Mouse (Mus musculus): ENCODE results near the gene Fez2.

Gene Fez2

DNA sequence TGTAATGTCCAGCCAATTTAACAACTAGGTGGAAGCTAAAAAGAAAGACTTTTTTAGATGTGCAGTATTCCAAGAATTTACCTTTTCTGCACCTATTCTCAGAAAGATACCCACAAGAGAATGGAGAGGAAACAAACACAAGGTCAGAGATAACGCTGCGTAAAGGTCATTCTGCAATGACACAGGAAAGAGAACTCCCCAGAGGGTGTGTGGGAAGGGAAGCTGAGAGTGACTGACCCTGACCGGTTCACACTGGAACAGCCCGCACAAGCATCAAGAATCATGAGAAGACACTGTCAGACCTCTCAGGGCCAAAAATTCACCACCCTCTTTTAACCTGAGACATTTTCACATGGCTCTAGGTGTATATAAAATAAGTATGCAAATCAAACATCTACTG is 10.4 kb downstream of the Fez2 start:
- DNase-seq: no peak

GRCm38 (mm10) chr17:78406854-78407253 is 11.1 kb downstream of the Fez2 start:
- no peak for DNase-seq

DNA sequence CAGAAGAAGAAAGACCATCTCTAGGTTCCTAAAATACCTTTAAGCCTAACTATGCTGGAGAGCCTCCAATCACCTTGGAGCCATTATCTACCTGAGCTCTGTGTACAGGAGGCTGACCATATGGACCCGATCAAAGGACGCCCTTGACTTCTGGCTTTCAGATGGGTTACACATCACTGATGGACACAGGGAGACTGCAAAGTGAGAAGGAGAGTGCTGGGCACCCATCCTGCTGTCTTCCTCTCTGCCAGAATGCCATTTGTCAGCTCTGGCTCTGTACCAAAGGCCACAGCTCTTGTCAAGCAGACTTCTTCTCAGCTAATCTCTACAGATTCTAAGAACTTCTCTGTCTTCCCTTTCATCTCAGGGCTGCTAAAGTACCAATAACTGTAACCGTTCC is 12.6 kb downstream of the Fez2 start:
- peak; percentile 88 to 91 for DNase-seq

GRCm38 (mm10) chr17:78403804-78404203 is 14.1 kb downstream of the Fez2 start:
- DNase-seq: no peak

DNA sequence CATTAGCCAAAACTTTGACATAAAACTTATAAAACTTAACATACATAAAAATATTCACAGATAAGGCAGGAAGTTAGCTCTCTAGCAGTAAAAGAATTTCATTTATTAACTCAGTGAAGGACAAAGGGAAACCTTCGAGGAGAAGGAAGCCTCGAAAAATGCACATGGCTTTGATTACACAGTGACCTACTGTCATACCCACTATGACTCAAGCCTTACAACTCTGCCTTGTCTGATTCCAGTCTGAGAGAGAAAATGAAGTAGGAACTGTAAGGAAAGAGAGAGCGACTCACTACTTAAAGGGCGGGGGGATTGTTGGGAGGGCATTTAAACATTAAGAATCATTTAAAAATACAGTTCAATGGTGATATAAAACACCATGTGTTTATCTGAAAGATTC is 14.7 kb downstream of the Fez2 start:
- DNase-seq: no peak

GRCm38 (mm10) chr17:78402174-78402573 is 15.8 kb downstream of the Fez2 start:
- DNase-seq: no peak

GRCm38 (mm10) chr17:78401713-78402112 is 16.2 kb downstream of the Fez2 start:
- peak; percentile 87 to 90 for DNase-seq

GRCm38 (mm10) chr17:78401311-78401710 is 16.6 kb downstream of the Fez2 start:
- no peak for DNase-seq

- DNase-seq: no peak
These were observed 17.7 kb downstream of the Fez2 start for GRCm38 (mm10) chr17:78400130-78400840.

GRCm38 (mm10) chr17:78392401-78393087 is 25.4 kb downstream of the Fez2 start:
- DNase-seq: no peak

DNA sequence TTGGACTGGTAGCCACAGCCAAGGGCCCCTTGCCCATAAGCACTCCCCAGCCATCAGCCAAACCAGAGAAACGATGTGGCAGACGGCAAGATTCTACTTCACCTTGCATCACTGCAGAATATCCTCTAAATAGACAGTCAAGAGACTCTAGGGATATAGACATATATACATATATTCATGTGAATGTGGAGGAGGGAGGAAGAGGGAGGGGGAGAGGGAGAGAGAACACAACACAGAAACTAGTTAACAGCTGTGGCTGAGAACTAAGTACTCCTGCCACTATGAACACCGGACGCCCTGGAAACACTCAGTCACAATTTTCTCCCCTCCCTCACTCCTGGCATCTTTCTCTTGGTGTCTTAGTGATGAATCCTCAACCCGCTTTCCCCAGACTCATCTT is 28.4 kb downstream of the Fez2 start:
- no peak for DNase-seq

DNA sequence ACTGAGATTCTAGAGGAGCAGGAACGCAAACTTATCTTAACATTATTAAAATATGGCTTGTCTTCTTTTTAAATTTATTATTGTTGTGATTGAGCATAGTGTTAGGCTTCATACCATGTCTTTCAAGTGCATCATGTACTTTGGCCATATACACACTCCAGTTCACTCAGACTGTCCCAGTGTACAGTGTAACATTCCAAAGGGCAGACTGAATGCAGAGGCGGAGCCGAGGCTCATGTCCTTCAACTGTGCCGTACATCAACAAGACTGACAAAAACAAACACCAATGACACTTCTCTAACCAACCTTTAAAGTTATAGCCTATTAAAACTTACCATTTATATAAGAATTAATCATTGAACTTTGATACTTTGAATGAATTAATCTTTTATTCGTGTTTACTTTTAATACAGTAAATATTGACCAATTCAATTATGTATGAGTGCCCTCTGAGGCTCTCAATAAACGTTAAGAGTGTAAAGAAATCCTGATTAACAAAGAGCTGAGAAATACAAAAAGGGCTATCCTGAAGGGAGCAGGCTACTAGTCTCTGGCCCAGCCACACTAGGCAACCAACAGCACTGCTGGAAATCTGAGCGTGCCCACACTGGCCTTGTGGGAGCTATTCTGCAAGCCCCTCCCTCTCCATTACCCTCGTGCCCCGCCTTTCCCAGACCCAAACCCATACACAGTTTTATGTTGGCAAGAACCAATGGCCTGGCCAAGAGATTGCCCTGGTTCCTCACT is 29.7 kb downstream of the Fez2 start:
- DNase-seq: no peak

DNA sequence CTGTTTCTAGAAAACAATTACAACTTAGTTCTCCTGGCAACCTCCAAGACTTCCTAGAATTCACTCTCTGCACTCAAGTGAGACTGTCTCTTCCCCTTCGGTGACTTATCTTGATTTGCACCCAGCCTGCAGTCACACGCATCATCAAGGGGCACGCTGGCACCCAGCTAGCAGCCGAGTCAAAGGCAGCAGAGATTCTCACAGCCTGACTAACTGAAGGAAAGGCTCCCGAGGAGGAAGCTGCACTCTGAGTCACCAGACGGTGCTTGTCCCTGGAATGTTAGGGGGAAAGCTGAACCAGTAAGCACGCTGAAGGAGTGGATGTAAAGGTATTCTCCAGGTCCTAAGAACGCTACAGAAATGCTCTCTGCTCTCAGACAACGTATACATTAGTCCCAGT is 30.3 kb downstream of the Fez2 start:
- DNase-seq: no peak

GRCm38 (mm10) chr17:78382321-78382720 is 35.6 kb downstream of the Fez2 start:
- DNase-seq: no peak

GRCm38 (mm10) chr17:78379730-78380245 is 38.2 kb downstream of the Fez2 start:
- no peak for DNase-seq

- no peak for DNase-seq
These were observed 38.7 kb downstream of the Fez2 start for GRCm38 (mm10) chr17:78379079-78379729.

- DNase-seq: no peak
These were observed 41.4 kb downstream of the Fez2 start for GRCm38 (mm10) chr17:78376587-78376986.

DNA sequence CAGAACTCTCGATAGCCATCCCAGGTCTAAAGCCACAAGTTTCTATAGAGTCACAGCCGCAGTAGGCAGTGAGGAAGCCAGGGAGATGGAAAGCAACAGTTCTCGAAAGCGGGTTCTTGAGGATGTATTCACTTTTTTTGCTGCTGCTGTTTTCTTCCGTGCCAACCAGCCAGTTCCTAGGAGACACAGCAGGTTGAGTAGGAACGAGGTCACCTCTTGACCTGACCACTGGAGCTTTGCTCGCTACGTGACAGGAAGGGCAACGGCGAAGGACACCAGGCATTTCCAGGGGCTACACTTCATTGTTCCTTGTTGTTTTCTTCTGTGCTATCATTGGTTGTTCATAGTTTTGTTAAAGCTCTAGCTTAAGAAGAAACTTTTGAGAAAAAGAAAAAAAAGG is 43.2 kb downstream of the Fez2 start:
- DNase-seq: no peak

- DNase-seq: no peak
These were observed 44.1 kb downstream of the Fez2 start for GRCm38 (mm10) chr17:78373849-78374248.

GRCm38 (mm10) chr17:78373174-78373573 is 44.8 kb downstream of the Fez2 start:
- no peak for DNase-seq

GRCm38 (mm10) chr17:78370445-78370844 is 47.5 kb downstream of the Fez2 start:
- no peak for DNase-seq

DNA sequence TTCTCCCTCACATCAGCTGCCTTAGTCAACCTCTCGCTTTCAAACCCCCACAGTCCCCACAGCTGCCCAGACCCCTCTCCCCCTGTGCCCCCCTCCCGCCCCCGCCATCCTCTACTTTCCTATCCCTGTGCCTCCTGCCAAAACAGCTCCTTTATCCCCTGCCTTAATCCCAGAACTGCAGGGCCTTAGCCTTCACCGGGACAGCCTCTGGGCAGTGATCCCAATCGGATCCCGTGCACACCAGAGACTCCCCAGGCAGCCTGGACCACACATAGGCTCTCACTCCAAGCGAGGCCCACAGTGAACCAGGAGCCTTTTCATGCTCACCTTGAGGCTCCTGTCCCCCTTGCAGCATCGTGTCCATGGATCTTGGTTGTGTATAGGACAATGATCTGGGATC is 49.5 kb downstream of the Fez2 start:
- DNase-seq: no peak

- DNase-seq: no peak
These were observed 51.9 kb downstream of the Fez2 start for GRCm38 (mm10) chr17:78366070-78366469.
